Mouse (Mus musculus) hindbrain, embryonic 11.5 days (tissue): ENCODE measurements around the gene Nnat. TPM values are rescaled to one million over a fixed set of nuclear protein-coding genes. Genes with fewer than 3 reads are reported as not detected.
"Not testable (repeated sequence)": the region's sequence is repeated elsewhere in the genome, so short reads cannot be mapped to it uniquely, and the experiment has no call there.

Experiments
- ATAC-seq: fragments of 200-750 bp; cut with Nextera tagmentation; 2 replicates; pipeline ENCODE4 v1.8.0; 2017; ENCODE audit warnings: mild to moderate bottlenecking, moderate TSS enrichment, moderate library complexity; ENCODE audit not compliant: low FRiP score
- DNase-seq: peaks from one replicate; pipeline ENCODE4 v3.0.0-alpha.2; 2015; ENCODE audit warnings: low spot score
- H3K27ac ChIP-seq: fragments of 300-500 bp; sonication (generic); 2 replicates; pipeline ENCODE4 v1.5.1; 2014; ENCODE audit warnings: mild to moderate bottlenecking, low read depth, low read length
- H3K27me3 ChIP-seq: fragments of 300-500 bp; sonication (generic); 2 replicates; pipeline ENCODE4 v1.6.1; 2014; ENCODE audit warnings: mild to moderate bottlenecking, low read length, moderate library complexity, mixed read lengths; ENCODE audit not compliant: control insufficient read depth, insufficient read depth
- H3K36me3 ChIP-seq: fragments of 300-500 bp; sonication (generic); 2 replicates; pipeline ENCODE4 v1.6.1; 2014; ENCODE audit warnings: mild to moderate bottlenecking, low read length, moderate library complexity, mixed read lengths; ENCODE audit not compliant: control insufficient read depth, insufficient read depth
- H3K4me1 ChIP-seq: fragments of 300-500 bp; sonication (generic); replicated peaks from 2 replicates; pipeline ENCODE4 v1.6.1; 2014; ENCODE audit warnings: low read length, mixed read lengths; ENCODE audit not compliant: control insufficient read depth, insufficient read depth
- H3K4me2 ChIP-seq: fragments of 300-500 bp; sonication (generic); replicated peaks from 2 replicates; pipeline ENCODE4 v1.6.1; 2014; ENCODE audit warnings: mild to moderate bottlenecking, low read depth, low read length
- H3K4me3 ChIP-seq: fragments of 300-500 bp; sonication (generic); 2 replicates; pipeline ENCODE4 v1.5.1; 2014; ENCODE audit warnings: low read depth, low read length
- H3K9ac ChIP-seq: fragments of 300-500 bp; sonication (generic); 2 replicates; pipeline ENCODE4 v1.6.1; 2014; ENCODE audit warnings: low read depth, low read length
- H3K9me3 ChIP-seq: fragments of 300-500 bp; sonication (generic); 2 replicates; pipeline ENCODE4 v1.6.1; 2016; ENCODE audit warnings: low read length; ENCODE audit not compliant: control insufficient read depth
- WGBS: fragments of 180-500 bp; shearing (Covaris S2); extraction: QIAGEN DNeasy Blood & Tissue Kit; methylation state at CpG from one replicate; pipeline ENCODE4 v1.1.7; 2014; 5-methylcytosine and 5-hydroxymethylcytosine counted together
- polyA plus RNA-seq: library from polyadenylated mRNA; unstranded; fragments of >200 nt; fragmentation: Nextera tagmentation; extraction: Ambion mirVana; gene quantifications from 2 replicates; pipeline ENCODE4 v1.2.1, GENCODE M21; 2014

Gene Nnat
- polyA plus RNA-seq, 1 experiment from 2014 or later: 1,745 TPM

GRCm38 (mm10) chr2:157566260-157566952, 6.5 kb downstream of the Nnat start:
- under 1% methylated on average over 36 of the region's 36 CpGs for WGBS
- peaks cover 8% of the 10 kb centered on the region for H3K36me3 ChIP-seq
- peaks cover 6% of the 10 kb centered on the region; the same call in 1 of the 2 replicates for H3K4me1 ChIP-seq
- ATAC-seq (peak; percentile 80), DNase-seq (peak; percentile 91)
- peak overlapping the region; percentile 64 for H3K27ac ChIP-seq
- H3K4me3 ChIP-seq: peak overlapping the region; percentile 97
- no peaks in the 10 kb centered on the region for H3K9me3 ChIP-seq
- no peaks in the 10 kb centered on the region for H3K27me3 ChIP-seq
- peak overlapping the region; percentile 77 for H3K4me2 ChIP-seq
- peak overlapping the region; percentile 97 for H3K9ac ChIP-seq

GRCm38 (mm10) chr2:157567235-157567961, 7.5 kb downstream of the Nnat start:
- H3K27ac ChIP-seq: no peak overlapping the region
- peak overlapping the region; percentile 97 for H3K4me3 ChIP-seq
- no peaks in the 10 kb centered on the region for H3K9me3 ChIP-seq
- no peak for ATAC-seq
- H3K4me1 ChIP-seq: peaks cover 4% of the 10 kb centered on the region; the same call in 1 of the 2 replicates
- no peaks in the 10 kb centered on the region for H3K36me3 ChIP-seq
- no peaks in the 10 kb centered on the region for H3K27me3 ChIP-seq
- H3K9ac ChIP-seq: no peak overlapping the region; the same call in 1 of the 2 replicates
- H3K4me2 ChIP-seq: peak overlapping the region; percentile 77
- DNase-seq: no peak
- 88% methylated on average over 11 of the region's 11 CpGs for WGBS

GRCm38 (mm10) chr2:157568881-157569280, 9.0 kb downstream of the Nnat start:
- no peak for ATAC-seq
- Histone ChIP-seq H3K27ac (no peak overlapping the region), H3K4me1 (peaks cover 4% of the 10 kb centered on the region; the same call in 1 of the 2 replicates)

GRCm38 (mm10) chr2:157569796-157570485, 10.1 kb downstream of the Nnat start:
- Histone ChIP-seq H3K9ac (no peak overlapping the region), H3K4me1 (peaks cover 4% of the 10 kb centered on the region; the same call in 1 of the 2 replicates), H3K27ac (no peak overlapping the region), H3K36me3 (no peaks in the 10 kb centered on the region), H3K4me2 (no peak overlapping the region), H3K27me3 (no peaks in the 10 kb centered on the region), H3K9me3 (no peaks in the 10 kb centered on the region), H3K4me3 (no peak overlapping the region)
- WGBS: 77% methylated on average over 9 of the region's 9 CpGs
- no peak for ATAC-seq
- no peak for DNase-seq

More at GRCm38 (mm10) chr2:157568881-157569280, 9.0 kb downstream of the Nnat start:
- Histone ChIP-seq H3K4me2 (no peak overlapping the region), H3K27me3 (no peaks in the 10 kb centered on the region), H3K36me3 (no peaks in the 10 kb centered on the region), H3K9me3 (no peaks in the 10 kb centered on the region), H3K4me3 (no peak overlapping the region), H3K9ac (no peak overlapping the region)
- no peak for DNase-seq
- WGBS: 24% methylated on average over 2 of the region's 2 CpGs

GRCm38 (mm10) chr2:157571224-157571832, 11.4 kb downstream of the Nnat start, which contains the start of gene Blcap:
Gene Blcap (minus strand): TSS chr2:157571274.
- Histone ChIP-seq H3K27me3 (no peaks in the 10 kb centered on the region), H3K9ac (no peak within 1 kb of the TSS), H3K4me2 (no peak within 1 kb of the TSS), H3K27ac (no peak within 1 kb of the TSS), H3K36me3 (no peaks in the 10 kb centered on the region), H3K4me1 (no peaks in the 10 kb centered on the region), H3K9me3 (no peaks in the 10 kb centered on the region), H3K4me3 (no peak within 1 kb of the TSS)
- DNase-seq (peak; percentile 81), ATAC-seq (peak; percentile 50)
- WGBS: 11% methylated on average over 6 of the region's 6 CpGs

- DNase-seq (no peak), ATAC-seq (no peak)
- 81% methylated on average over 2 of the region's 2 CpGs for WGBS
- Histone ChIP-seq H3K27ac (no peak overlapping the region), H3K4me1 (no peaks in the 10 kb centered on the region), H3K4me3 (no peak overlapping the region), H3K36me3 (no peaks in the 10 kb centered on the region), H3K4me2 (no peak overlapping the region), H3K9ac (no peak overlapping the region), H3K9me3 (no peaks in the 10 kb centered on the region), H3K27me3 (no peaks in the 10 kb centered on the region)
Measured at GRCm38 (mm10) chr2:157572786-157573185, 12.9 kb downstream of the Nnat start.

GRCm38 (mm10) chr2:157585351-157585750, 25.5 kb downstream of the Nnat start:
- not testable (repeated sequence) for DNase-seq, H3K36me3 ChIP-seq, H3K9ac ChIP-seq, H3K4me2 ChIP-seq, H3K27me3 ChIP-seq, H3K4me3 ChIP-seq, H3K4me1 ChIP-seq, H3K9me3 ChIP-seq, H3K27ac ChIP-seq, ATAC-seq
- WGBS: 20% methylated on average over 6 of the region's 7 CpGs

- Histone ChIP-seq H3K4me2 (0 out of 2 replicates have a peak overlapping the region, but pooled peaks have one; percentile 7), H3K9me3 (no peaks in the 10 kb centered on the region), H3K4me1 (no peaks in the 10 kb centered on the region), H3K9ac (no peak overlapping the region), H3K27me3 (no peaks in the 10 kb centered on the region), H3K27ac (no peak overlapping the region), H3K36me3 (no peaks in the 10 kb centered on the region), H3K4me3 (no peak overlapping the region)
- no peak for DNase-seq
- no peak for ATAC-seq
- WGBS: 65% methylated on average over 22 of the region's 22 CpGs
Measured at GRCm38 (mm10) chr2:157596876-157597566, 37.1 kb downstream of the Nnat start.
